Mouse (Mus musculus) frontal cortex, postnatal 10 days (tissue): ENCODE data around the gene Optc.

Experiments used
- DNase-seq, 2 experiments: peaks; one replicate each; pipeline ENCODE4 v3.0.0; 2022; ENCODE audit warnings: low spot score in 2 of 2, mixed read lengths in 1 of 2

Gene Optc

GRCm38 (mm10) chr1:133918088-133918470 is 10.3 kb upstream of the Optc start:
- no peak for DNase-seq

GRCm38 (mm10) chr1:133917456-133918087 is 9.8 kb upstream of the Optc start:
- no peak for DNase-seq

- DNase-seq, result peak in 1 of 2 experiments; percentile 51
These were observed 8.0 kb upstream of the Optc start for GRCm38 (mm10) chr1:133915723-133916355.

- DNase-seq, result no peak
These were observed 7.3 kb upstream of the Optc start for GRCm38 (mm10) chr1:133915115-133915514.

GRCm38 (mm10) chr1:133913018-133913417 is 5.2 kb upstream of the Optc start:
- no peak for DNase-seq

GRCm38 (mm10) chr1:133911456-133911855 is 3.7 kb upstream of the Optc start:
- DNase-seq, result peak in 1 of 2 experiments; percentile 67

- no peak for DNase-seq
These were observed 3.2 kb upstream of the Optc start for GRCm38 (mm10) chr1:133911008-133911407.

GRCm38 (mm10) chr1:133910108-133910507 is 2.3 kb upstream of the Optc start:
- DNase-seq, result no peak

GRCm38 (mm10) chr1:133908659-133909575 is 1.1 kb upstream of the Optc start:
- DNase-seq, result peak in 1 of 2 experiments; percentile 54

- DNase-seq, result no peak
These were observed 1.4 kb downstream of the Optc start for GRCm38 (mm10) chr1:133906420-133906819.

- no peak for DNase-seq
These were observed 7.0 kb downstream of the Optc start for GRCm38 (mm10) chr1:133900825-133901224.

- no peak for DNase-seq
These were observed 8.7 kb downstream of the Optc start for GRCm38 (mm10) chr1:133899043-133899542.

GRCm38 (mm10) chr1:133897293-133897692 is 10.5 kb downstream of the Optc start:
- no peak for DNase-seq

- no peak for DNase-seq
These were observed 16.3 kb downstream of the Optc start for GRCm38 (mm10) chr1:133891489-133891888.

- no peak for DNase-seq
These were observed 17.7 kb downstream of the Optc start for GRCm38 (mm10) chr1:133889949-133890598.

GRCm38 (mm10) chr1:133887538-133888250 is 20.1 kb downstream of the Optc start:
- no peak for DNase-seq

GRCm38 (mm10) chr1:133887044-133887443 is 20.8 kb downstream of the Optc start:
- peak; percentile 68 to 73 for DNase-seq

GRCm38 (mm10) chr1:133886431-133886830 is 21.4 kb downstream of the Optc start:
- no peak for DNase-seq

GRCm38 (mm10) chr1:133885811-133886210 is 22.0 kb downstream of the Optc start:
- DNase-seq, result no peak

- no peak for DNase-seq
These were observed 23.1 kb downstream of the Optc start for GRCm38 (mm10) chr1:133884746-133885145.

GRCm38 (mm10) chr1:133884090-133884489 is 23.7 kb downstream of the Optc start:
- no peak for DNase-seq
